In genomic region chr16:81201992-81202391, GRCm38 (mm10) we compare ENCODE assay signal across 8 mouse cellular contexts. TPM values are rescaled to one million over a fixed set of nuclear protein-coding genes. Genes with fewer than 3 reads are reported as not detected.
A peak's percentile ranks its signal among the peaks of the same experiment; 100 is the strongest.
DNase-seq lines count a peak whose midpoint lies in the region; ATAC-seq lines count a peak whose summit lies in the region.

No protein-coding gene starts in this region.

- peak; percentile 14 to 80 for DNase-seq in adrenal gland, adult (ENCODE audit: inconsistent age in 2 of 2, low spot score in 1 of 2)
- DNase-seq in adrenal gland, postnatal 4 days (ENCODE audit: low spot score in 2 of 2), result no peak
- DNase-seq in urinary bladder, postnatal 25 days (ENCODE audit: low spot score), result peak; percentile 10
- no peak for DNase-seq in urinary bladder, postnatal 10 days (ENCODE audit: low spot score)
- peak; percentile 16 for DNase-seq in kidney, postnatal 14 days
- DNase-seq in lung, postnatal 14 days, result peak; percentile 34
- DNase-seq in right cerebral cortex, postnatal 4 days, result peak; percentile 61

- H3K9me3 ChIP-seq in forebrain, embryonic 13.5 days (replicated peaks), result no peaks in the 10 kb centered on the region

- no peak overlapping the region for H3K9ac ChIP-seq in forebrain, embryonic 13.5 days

- peak overlapping the region; percentile 68; the same call in 1 of the 2 replicates for H3K27ac ChIP-seq in forebrain, embryonic 13.5 days

- H3K36me3 ChIP-seq in forebrain, embryonic 13.5 days (ENCODE audit: poor library complexity, severe bottlenecking), result no peaks in the 10 kb centered on the region

- peaks cover 25% of the 10 kb centered on the region for H3K4me1 ChIP-seq in forebrain, embryonic 13.5 days

- peak; percentile 28; the same call in 1 of the 2 replicates for ATAC-seq in forebrain, embryonic 13.5 days

- no peaks in the 10 kb centered on the region for H3K27me3 ChIP-seq in forebrain, embryonic 13.5 days

- peak overlapping the region; percentile 63 for H3K4me3 ChIP-seq in forebrain, embryonic 13.5 days

- WGBS in forebrain, embryonic 13.5 days, result 9% methylated on average over 4 of the region's 4 CpGs

- H3K4me2 ChIP-seq in forebrain, embryonic 13.5 days, result peak overlapping the region; percentile 72

RNA-seq across cellular contexts. Expression of gene Ncam2, which starts 1.5 kb away (rescaled TPM):
- 10 to 100 TPM in 1 of 2 experiments, 1 to 10 TPM in 1; 7.4 to 12.7 TPM for total RNA-seq in adrenal gland, postnatal 4 days (2021)
- polyA plus RNA-seq in forebrain, embryonic 13.5 days (2015; fragmentation: Nextera tagmentation; extraction: Ambion mirVana), result 5.7 and 7.5 TPM in 2 replicates

Comparison
In these comparisons a context has a peak if more than half of its experiments do, and no peak if none do; other contexts are left out.
1. DNase-seq: peak in adrenal gland, adult (2 of 2), urinary bladder, postnatal 25 days (single experiment), kidney, postnatal 14 days (single experiment), lung, postnatal 14 days (single experiment) and right cerebral cortex, postnatal 4 days (single experiment); none in adrenal gland, postnatal 4 days (0 of 2) and urinary bladder, postnatal 10 days (single experiment).